Mouse (Mus musculus) E14TG2a.4 (cell line): Measurements from ENCODE around the gene Hus1b.

Source experiments
- H3K27me3 ChIP-seq: 2 replicates; pipeline ENCODE4 v1.6.1; 2014; ENCODE audit warnings: low read length, control low read depth; ENCODE audit not compliant: insufficient read depth
- H3K36me3 ChIP-seq: 2 replicates; pipeline ENCODE4 v1.6.1; 2014; ENCODE audit warnings: low read length, control low read depth; ENCODE audit not compliant: insufficient read depth
- H3K4me1 ChIP-seq: replicated peaks from 2 replicates; pipeline ENCODE4 v1.6.1; 2014; ENCODE audit warnings: low read depth, low read length, control low read depth
- H3K4me3 ChIP-seq: replicated peaks from 2 replicates; pipeline ENCODE4 v1.5.1; 2014; ENCODE audit warnings: mild to moderate bottlenecking, low read length
- H3K9me3 ChIP-seq: 2 replicates; pipeline ENCODE4 v1.6.1; 2014; ENCODE audit warnings: low read length, control low read depth
- CTCF ChIP-seq: conservative IDR thresholded peaks from 2 replicates; pipeline ENCODE4 v1.5.1; 2014; ENCODE audit warnings: low read length
- NANOG ChIP-seq: IDR thresholded peaks from 2 replicates; pipeline ENCODE4 v1.6.1; 2014; ENCODE audit warnings: borderline replicate concordance, low read length, mixed read lengths
- POU5F1 ChIP-seq: IDR thresholded peaks from 2 replicates; pipeline ENCODE4 v1.6.1; 2014; ENCODE audit warnings: low read length, borderline replicate concordance

Hus1b gene

GRCm38 (mm10) chr13:30932972-30933371 is 14.6 kb downstream of the Hus1b start:
- Histone ChIP-seq H3K4me3 (no peak overlapping the region), H3K36me3 (peaks cover 23% of the 10 kb centered on the region), H3K4me1 (peaks cover 26% of the 10 kb centered on the region), H3K9me3 (no peaks in the 10 kb centered on the region), H3K27me3 (no peaks in the 10 kb centered on the region)
- no peak for TF ChIP-seq CTCF
- TF ChIP-seq NANOG = no peak
- TF ChIP-seq POU5F1 = no peak

- no peak for TF ChIP-seq POU5F1
- TF ChIP-seq NANOG = no peak
- Histone ChIP-seq H3K4me1 (peaks cover 20% of the 10 kb centered on the region), H3K27me3 (no peaks in the 10 kb centered on the region), H3K36me3 (peaks cover 21% of the 10 kb centered on the region), H3K9me3 (no peaks in the 10 kb centered on the region), H3K4me3 (no peak overlapping the region)
Observed at GRCm38 (mm10) chr13:30931613-30932012, 15.9 kb downstream of the Hus1b start.

- Histone ChIP-seq H3K4me3 (no peak overlapping the region), H3K27me3 (no peaks in the 10 kb centered on the region), H3K4me1 (peaks cover 20% of the 10 kb centered on the region), H3K9me3 (peaks cover 6% of the 10 kb centered on the region), H3K36me3 (peaks cover 28% of the 10 kb centered on the region)
- no peak for TF ChIP-seq NANOG
- no peak for TF ChIP-seq POU5F1
- no peak for TF ChIP-seq CTCF
Observed at GRCm38 (mm10) chr13:30929119-30929518, 18.4 kb downstream of the Hus1b start.

DNA sequence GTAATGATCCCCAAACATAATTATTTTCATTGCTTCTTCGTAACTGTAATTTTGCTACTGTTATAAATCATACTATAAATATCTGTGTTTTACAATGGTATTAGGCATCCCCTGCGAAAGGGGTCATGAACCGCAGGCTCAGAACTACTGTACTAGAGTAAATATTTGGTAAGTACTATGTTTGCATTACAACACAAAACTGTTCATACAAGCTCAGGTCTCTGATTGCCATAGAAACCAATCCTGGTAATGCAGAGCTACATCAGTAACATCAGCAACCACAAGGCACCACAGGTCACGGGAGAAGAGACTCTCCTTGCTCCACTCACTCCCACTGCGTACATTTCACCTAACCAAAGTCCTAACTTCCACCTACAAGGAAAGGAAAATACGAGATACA is 23.3 kb downstream of the Hus1b start:
- Histone ChIP-seq H3K36me3 (peaks cover 17% of the 10 kb centered on the region), H3K27me3 (no peaks in the 10 kb centered on the region), H3K9me3 (peaks cover 6% of the 10 kb centered on the region), H3K4me1 (peaks cover 6% of the 10 kb centered on the region), H3K4me3 (no peak overlapping the region)
- TF ChIP-seq CTCF (no peak), NANOG (no peak), POU5F1 (no peak)

- Histone ChIP-seq H3K9me3 (peaks cover 6% of the 10 kb centered on the region), H3K36me3 (peaks cover 13% of the 10 kb centered on the region), H3K4me3 (no peak overlapping the region), H3K4me1 (peaks cover 6% of the 10 kb centered on the region), H3K27me3 (no peaks in the 10 kb centered on the region)
- TF ChIP-seq NANOG (no peak), CTCF (no peak), POU5F1 (no peak)
Observed at GRCm38 (mm10) chr13:30921914-30922313, 25.6 kb downstream of the Hus1b start.

DNA sequence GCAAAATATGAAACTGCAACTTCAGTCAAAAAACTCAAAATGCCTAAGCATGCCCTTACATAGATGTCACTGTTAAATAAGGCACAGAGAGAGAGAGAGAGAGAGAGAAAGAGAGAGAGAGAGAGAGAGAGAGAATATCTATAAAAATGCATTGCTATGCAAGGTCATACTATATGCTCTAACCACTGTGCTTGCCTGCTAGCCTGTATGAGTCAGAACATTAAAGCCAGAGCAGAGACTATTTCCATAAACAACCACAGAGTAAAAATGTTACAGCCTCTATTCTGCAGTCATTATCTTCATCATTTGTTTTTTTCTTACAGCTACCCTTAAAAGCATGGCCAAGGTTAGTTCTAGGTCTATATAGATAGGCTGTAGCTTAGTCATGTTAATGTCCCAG is 33.8 kb downstream of the Hus1b start:
- TF ChIP-seq NANOG = no peak
- TF ChIP-seq CTCF = no peak
- no peak for TF ChIP-seq POU5F1

GRCm38 (mm10) chr13:30913028-30913427 is 34.5 kb downstream of the Hus1b start:
- Histone ChIP-seq H3K4me3 (no peak overlapping the region), H3K27me3 (no peaks in the 10 kb centered on the region), H3K9me3 (no peaks in the 10 kb centered on the region), H3K4me1 (no peaks in the 10 kb centered on the region), H3K36me3 (peaks cover 7% of the 10 kb centered on the region)
- no peak for TF ChIP-seq POU5F1

More for the DNA sequence above, 33.8 kb downstream of the Hus1b start:
- Histone ChIP-seq H3K9me3 (no peaks in the 10 kb centered on the region), H3K36me3 (peaks cover 7% of the 10 kb centered on the region), H3K4me1 (no peaks in the 10 kb centered on the region), H3K27me3 (no peaks in the 10 kb centered on the region), H3K4me3 (no peak overlapping the region)

- TF ChIP-seq CTCF = no peak
- TF ChIP-seq POU5F1 = no peak
- no peak for TF ChIP-seq NANOG
- no peaks in the 10 kb centered on the region for H3K27me3 ChIP-seq
- no peak overlapping the region for H3K4me3 ChIP-seq
- peaks cover 7% of the 10 kb centered on the region for H3K36me3 ChIP-seq
- H3K4me1 ChIP-seq = no peaks in the 10 kb centered on the region
- no peaks in the 10 kb centered on the region for H3K9me3 ChIP-seq
Observed at GRCm38 (mm10) chr13:30911931-30912625, 35.5 kb downstream of the Hus1b start.

DNA sequence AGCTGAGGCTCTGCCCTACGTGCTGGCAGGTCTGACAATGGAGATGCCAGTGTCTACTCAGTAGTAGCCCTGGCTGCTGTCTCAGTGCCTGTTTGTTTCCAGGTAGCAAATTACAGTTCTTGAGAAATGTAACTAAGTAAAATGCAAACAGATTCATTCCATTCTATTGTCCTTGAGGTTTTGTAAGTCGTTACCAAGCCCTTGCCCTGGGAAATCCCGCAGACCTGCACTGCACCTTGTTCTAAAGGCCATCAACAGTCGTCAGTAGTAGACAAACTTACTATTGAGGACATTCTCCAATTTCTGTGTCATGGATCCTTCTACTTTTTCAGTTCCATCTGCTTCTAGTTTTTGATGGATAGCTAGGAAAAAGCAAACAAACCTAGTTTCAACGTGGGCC is 36.7 kb downstream of the Hus1b start:
- Histone ChIP-seq H3K36me3 (peaks cover 5% of the 10 kb centered on the region), H3K4me1 (no peaks in the 10 kb centered on the region), H3K9me3 (no peaks in the 10 kb centered on the region), H3K27me3 (no peaks in the 10 kb centered on the region), H3K4me3 (no peak overlapping the region)
- no peak for TF ChIP-seq CTCF
- no peak for TF ChIP-seq POU5F1
- no peak for TF ChIP-seq NANOG
